Mouse (Mus musculus) right cerebral cortex, adult 2 months (tissue): ENCODE data around the gene Dusp1.

Experiments
- DNase-seq, 2 experiments: peaks; one replicate each; pipeline ENCODE4 v3.0.0; 2021 to 2022; ENCODE audit warnings: low spot score in 2 of 2

Dusp1 gene

GRCm38 (mm10) chr17:26524801-26525200 lies 37.1 kb downstream of the Dusp1 start:
- DNase-seq, result no peak

- no peak for DNase-seq
Observed at GRCm38 (mm10) chr17:26524316-26524715, 37.6 kb downstream of the Dusp1 start.

- DNase-seq, result no peak
Observed at GRCm38 (mm10) chr17:26522711-26523110, 39.2 kb downstream of the Dusp1 start.

DNA sequence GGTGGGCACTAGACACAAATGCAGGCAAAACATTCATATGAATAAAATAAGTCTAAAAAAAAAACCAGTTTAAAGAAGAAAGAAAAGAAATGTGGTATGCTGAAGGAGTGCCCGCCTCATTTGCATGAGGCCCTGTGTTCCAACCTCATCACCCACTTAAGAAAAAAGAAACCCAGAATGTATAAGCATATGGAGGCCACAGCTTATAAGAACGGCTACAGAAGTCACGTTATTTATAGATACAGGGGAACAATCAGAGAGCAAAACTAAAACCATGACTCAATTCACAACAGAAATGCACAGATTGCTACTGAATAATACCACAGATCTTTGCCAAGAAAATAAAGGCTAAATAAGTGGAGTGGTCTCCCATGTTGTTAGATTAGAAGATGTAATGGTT lies 43.6 kb downstream of the Dusp1 start:
- no peak for DNase-seq

- DNase-seq, result no peak
Observed at GRCm38 (mm10) chr17:26515675-26516074, 46.3 kb downstream of the Dusp1 start.

DNA sequence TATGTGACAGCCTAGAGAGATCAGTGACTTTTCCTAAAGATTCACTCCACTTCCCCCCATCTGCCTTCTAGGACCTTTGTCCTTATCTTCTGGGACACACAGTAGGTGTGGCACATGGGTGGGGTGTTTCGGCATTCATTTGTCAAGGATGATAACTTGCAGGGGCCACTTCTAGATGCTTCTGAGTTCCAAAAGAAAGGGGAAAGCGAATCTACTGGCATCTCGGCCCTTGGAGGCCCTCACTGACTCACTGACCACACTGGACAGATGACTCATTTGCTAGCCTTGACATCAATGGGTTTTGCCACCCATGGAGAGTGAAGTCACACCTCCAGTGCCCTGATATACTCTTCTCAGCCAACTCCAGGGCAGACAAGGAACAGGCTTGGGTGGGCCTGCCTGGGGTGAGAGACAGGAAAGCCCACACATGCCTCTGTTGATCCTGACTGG lies 47.3 kb downstream of the Dusp1 start:
- DNase-seq, result no peak

DNA sequence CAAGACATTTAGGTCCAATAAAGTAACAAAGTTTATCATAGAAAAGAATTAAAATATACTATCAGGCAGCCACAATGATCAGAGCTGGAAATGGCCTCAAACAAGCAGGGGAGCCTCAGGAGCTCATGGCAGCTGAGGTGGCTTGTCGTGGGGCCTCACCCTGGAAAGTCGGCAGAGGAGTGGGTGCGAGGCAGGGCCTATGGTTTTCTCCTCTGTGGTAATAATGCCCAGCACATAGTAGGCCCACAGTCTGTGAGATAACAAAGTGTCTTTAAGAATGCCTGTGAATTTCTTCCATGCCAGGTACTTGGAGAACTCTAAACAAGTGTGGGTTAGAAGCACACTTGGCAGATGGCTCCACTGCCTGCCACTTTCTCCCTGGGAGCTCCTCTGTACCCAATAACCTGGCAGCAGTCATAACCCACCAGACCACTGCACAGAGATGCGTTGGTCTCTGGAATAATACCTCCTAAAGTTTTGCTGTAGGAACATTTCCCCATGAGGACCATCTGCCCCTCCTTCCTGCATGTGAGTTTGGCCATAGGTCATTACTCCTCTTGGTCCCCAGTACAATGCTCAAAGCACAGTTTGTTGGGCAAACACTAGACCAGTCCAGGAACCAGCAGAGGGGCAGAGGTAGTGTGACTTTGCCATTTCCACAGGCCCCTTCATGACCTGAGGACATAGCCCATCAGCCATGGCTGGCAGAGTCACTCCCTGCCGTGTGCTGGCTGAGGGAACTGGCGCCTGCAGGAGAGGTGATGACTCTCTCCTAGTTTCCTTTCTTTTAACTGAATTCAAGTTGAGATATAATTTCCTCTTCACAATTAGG lies 48.3 kb downstream of the Dusp1 start:
- DNase-seq, result no peak

DNA sequence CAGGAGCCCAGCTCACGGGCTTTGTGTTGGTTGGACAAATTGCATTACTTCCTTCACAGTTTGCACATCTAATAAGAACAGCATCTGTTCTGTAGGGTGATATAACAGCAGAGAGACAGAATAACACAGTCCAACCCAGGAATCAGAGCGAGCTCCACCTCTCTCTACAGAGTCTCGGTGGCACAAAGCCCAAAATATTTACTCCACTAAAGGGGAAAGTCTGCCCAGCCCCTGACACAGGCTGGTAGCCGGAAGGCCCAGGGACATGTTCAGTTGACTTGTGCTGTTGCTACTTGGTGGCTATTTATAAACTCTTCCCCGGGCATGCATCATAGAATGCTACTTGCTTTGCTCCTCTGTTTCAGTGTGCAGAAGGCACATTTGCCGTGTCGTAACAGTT lies 49.0 kb downstream of the Dusp1 start:
- DNase-seq, result peak; percentile 29 to 31

DNA sequence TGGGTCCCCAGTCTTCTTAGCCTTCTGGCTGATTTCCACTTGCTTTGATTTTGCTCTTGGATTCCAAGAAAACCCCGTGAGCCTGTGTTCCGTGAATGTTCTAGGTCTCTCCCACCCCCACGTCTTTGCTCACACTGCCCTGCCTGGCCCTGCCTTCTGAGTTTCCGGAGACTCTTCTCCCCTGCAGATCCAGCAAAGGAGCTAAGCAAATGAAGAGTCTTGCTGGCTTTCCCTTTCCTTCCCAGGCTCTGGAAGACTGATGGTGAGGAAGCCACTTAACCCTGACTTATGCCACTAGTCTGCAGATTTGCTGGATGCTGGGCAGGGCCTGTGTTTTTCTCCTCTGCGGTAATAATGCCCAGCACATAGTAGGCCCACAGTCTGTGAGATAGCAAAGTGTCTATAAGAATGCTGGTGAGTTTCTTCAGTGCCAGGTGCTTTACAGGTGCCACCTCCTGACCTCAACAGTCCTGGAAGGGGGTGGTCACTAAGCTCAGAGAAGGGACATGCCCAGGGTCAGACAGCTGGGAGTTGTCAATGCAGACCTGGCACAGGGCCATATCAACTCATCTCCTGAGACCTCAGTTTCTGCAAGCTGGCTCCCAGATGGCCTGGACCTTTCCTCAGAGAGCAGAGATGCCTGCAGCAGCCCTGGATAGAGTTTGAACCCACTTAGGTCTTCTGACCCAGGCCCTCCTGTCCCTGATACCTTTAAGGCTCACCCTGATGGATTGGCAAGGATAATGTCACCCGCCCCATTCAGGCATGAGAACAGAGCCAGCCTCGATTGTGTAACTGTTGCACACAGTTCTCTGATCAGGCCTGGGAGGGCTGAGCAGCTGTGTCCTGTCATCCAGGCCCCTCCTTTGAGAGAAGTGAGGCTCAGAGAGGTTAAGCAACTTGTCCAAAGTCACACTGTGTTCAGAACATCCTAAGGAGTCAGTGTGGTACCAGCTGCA lies 49.8 kb downstream of the Dusp1 start:
- DNase-seq, result no peak

GRCm38 (mm10) chr17:26511256-26511655 lies 50.7 kb downstream of the Dusp1 start:
- DNase-seq, result no peak

- DNase-seq, result no peak
Observed at GRCm38 (mm10) chr17:26510146-26511045, 51.5 kb downstream of the Dusp1 start.

- peak; percentile 61 to 71 for DNase-seq
Observed at GRCm38 (mm10) chr17:26508961-26509771, 52.8 kb downstream of the Dusp1 start.

DNA sequence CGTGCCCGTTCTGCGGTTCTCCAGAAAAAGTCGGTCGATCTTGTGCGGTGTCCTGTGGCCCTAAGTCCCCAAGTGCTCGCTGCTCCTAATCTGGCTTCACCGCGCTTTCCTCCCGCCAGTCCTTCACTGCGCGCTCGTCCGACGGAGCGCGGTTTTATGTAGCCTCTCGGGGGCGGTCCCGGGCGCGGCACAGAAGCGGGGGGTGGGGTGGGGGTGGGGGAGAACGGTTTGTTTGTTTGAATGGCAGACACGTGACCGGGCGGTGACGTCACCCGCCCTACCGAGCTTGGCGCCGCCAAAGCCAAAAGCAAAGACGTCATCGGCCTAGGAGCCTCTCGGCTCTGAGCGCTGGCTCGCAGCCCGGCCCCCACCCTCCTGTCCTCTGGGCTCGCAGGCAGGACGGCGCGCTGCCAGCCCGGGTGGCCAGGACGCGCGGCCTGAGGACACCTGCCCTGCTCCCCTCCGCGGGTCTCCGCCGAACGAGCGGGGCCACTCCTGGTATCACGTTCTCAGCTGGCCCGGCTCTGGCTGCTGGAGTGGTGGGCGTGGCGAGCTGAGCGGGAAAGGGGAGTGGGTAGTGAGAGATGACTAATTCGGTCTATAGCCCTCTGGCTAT lies 53.5 kb downstream of the Dusp1 start:
- DNase-seq, result peak; percentile 92 to 97

DNA sequence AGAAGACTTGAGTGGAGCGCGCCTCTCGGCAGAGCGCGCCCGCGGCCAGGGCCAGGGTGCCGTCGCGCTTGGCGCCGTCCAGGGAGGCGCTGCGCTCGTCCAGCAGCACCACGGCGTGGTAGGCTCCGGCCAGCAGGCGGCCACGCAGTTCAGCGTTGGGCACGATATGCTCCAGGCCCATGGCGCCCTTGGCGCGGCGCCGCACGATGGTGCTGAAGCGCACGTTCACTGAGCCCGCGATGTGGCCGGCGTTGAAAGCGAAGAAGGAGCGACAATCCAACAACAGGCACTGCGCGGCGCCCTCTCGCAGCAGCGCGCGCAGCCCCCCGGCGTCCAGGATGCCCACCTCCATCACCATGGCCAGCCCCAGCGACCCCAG lies 54.0 kb downstream of the Dusp1 start:
- peak; percentile 66 to 82 for DNase-seq

DNA sequence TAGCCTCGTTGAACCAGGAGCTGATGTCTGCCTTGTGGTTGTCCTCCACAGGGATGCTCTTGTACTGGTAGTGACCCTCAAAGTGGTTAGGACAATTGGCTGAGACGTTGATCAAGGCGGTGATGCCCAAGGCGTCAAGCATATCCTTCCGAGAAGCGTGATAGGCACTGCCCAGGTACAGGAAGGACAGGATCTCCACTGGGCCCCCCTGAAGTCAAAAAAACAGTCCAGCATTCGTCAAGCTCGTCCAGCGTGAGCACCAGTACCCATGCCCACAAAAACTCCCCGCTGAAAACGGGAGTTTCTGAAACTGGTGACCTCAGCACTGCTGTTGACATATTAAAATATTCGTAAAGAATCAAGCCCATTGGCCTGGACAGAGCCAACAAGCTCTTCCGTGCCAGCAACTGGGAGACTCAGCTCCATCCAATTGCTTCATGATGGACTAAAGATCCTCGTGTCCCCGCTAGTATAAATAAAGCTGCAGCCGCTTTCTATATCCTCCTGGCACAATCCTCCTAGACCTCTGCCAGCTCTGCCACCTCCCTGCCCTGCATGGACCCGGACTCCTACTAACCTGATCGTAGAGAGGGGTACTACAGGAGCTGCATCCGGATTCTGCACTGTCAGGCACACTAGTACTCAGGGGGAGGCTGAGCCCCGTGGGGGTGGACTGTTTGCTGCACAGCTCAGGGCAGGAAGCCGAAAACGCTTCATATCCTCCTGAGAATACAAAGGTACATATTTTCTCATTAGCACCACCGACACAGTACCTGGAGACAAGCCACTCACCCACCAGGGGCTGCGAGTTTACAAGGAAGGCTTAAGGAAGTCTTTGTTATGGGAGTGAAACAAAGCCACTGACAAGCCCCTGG lies 54.7 kb downstream of the Dusp1 start:
- DNase-seq, result peak; percentile 46 to 67

GRCm38 (mm10) chr17:26506031-26506641 lies 55.8 kb downstream of the Dusp1 start:
- DNase-seq, result peak in 1 of 2 experiments; percentile 26

GRCm38 (mm10) chr17:26505181-26505581 lies 56.7 kb downstream of the Dusp1 start:
- DNase-seq, result no peak

GRCm38 (mm10) chr17:26503981-26504671 lies 57.8 kb downstream of the Dusp1 start:
- peak; percentile 75 to 84 for DNase-seq
